Mouse (Mus musculus) heart, adult 2 months (tissue): Measurements from ENCODE around the gene Slit3. TPM values are rescaled to one million over a fixed set of nuclear protein-coding genes. Genes with fewer than 3 reads are reported as not detected.

Experiments used
- DNase-seq, 2 experiments: peaks; one replicate each; pipeline ENCODE4 v3.0.0; 2021
- H3K27ac ChIP-seq: fragments of 200-600 bp; 2 replicates; pipeline ENCODE4 v1.8.1; 2022
- H3K27me3 ChIP-seq: fragments of 200-500 bp; 2 replicates; pipeline ENCODE4 v1.6.1; 2012; ENCODE audit warnings: mild to moderate bottlenecking, low read length, inconsistent platforms, mixed read lengths; ENCODE audit not compliant: control insufficient read depth, insufficient read depth
- H3K36me3 ChIP-seq: fragments of 200-500 bp; 2 replicates; pipeline ENCODE4 v1.6.1; 2012; ENCODE audit warnings: low read length, inconsistent platforms; ENCODE audit not compliant: control insufficient read depth, insufficient read depth
- H3K4me1 ChIP-seq: fragments of 200-500 bp; 2 replicates; pipeline ENCODE4 v1.6.1; 2011; ENCODE audit warnings: low read length; ENCODE audit not compliant: control insufficient read depth, insufficient read depth
- H3K4me3 ChIP-seq: fragments of 200-600 bp; 2 replicates; pipeline ENCODE4 v1.8.1; 2022
- H3K79me2 ChIP-seq: fragments of 200-500 bp; replicated peaks from 2 replicates; pipeline ENCODE4 v1.6.1; 2012; ENCODE audit warnings: mild to moderate bottlenecking, inconsistent platforms, low read length, moderate library complexity, mixed read lengths; ENCODE audit not compliant: control insufficient read depth, insufficient read depth
- H3K9ac ChIP-seq: fragments of 200-500 bp; 2 replicates; pipeline ENCODE4 v1.6.1; 2012; ENCODE audit warnings: low read depth, mild to moderate bottlenecking, control low read depth, inconsistent platforms, low read length, mixed read lengths
- CTCF ChIP-seq: fragments of 200-600 bp; IDR thresholded peaks from 2 replicates; pipeline ENCODE4 v1.8.1; 2022; ENCODE audit warnings: antibody characterized with exemption, mild to moderate bottlenecking, moderate library complexity
- EP300 ChIP-seq: fragments of 200-500 bp; IDR thresholded peaks from 2 replicates; pipeline ENCODE4 v1.6.1; 2011; ENCODE audit warnings: low read depth, low read length, control low read depth; ENCODE audit not compliant: insufficient read depth
- POLR2A ChIP-seq: fragments of 200-500 bp; IDR thresholded peaks from 2 replicates; pipeline ENCODE4 v1.6.1; 2011; ENCODE audit warnings: mild to moderate bottlenecking, low read depth, low read length, control low read depth; ENCODE audit not compliant: insufficient read depth
- WGBS: fragments of 180-500 bp; shearing (Covaris S2); methylation state at CpG from one replicate; pipeline ENCODE4 v1.1.7; 2018; 5-methylcytosine and 5-hydroxymethylcytosine counted together
- intact Hi-C: fragments of 180-260 bp; cut with DNase I; formaldehyde crosslinking; loops from one replicate; pipeline ENCODE4 v1.15.1; 2025
- polyA plus RNA-seq: library from polyadenylated mRNA; depleted of rRNA; stranded (reverse); fragments of >200 nt; gene quantifications from 2 replicates; pipeline ENCODE4 v1.2.3, GENCODE M21; 2012
- total RNA-seq, 2 experiments: library from RNA; stranded (reverse); gene quantifications; 2 replicates each; pipeline ENCODE4 v1.2.3; 2021

Slit3 gene
- total and polyA plus RNA-seq, 3 experiments: 12.3 to 15.8 (median 14.6) TPM

DNA sequence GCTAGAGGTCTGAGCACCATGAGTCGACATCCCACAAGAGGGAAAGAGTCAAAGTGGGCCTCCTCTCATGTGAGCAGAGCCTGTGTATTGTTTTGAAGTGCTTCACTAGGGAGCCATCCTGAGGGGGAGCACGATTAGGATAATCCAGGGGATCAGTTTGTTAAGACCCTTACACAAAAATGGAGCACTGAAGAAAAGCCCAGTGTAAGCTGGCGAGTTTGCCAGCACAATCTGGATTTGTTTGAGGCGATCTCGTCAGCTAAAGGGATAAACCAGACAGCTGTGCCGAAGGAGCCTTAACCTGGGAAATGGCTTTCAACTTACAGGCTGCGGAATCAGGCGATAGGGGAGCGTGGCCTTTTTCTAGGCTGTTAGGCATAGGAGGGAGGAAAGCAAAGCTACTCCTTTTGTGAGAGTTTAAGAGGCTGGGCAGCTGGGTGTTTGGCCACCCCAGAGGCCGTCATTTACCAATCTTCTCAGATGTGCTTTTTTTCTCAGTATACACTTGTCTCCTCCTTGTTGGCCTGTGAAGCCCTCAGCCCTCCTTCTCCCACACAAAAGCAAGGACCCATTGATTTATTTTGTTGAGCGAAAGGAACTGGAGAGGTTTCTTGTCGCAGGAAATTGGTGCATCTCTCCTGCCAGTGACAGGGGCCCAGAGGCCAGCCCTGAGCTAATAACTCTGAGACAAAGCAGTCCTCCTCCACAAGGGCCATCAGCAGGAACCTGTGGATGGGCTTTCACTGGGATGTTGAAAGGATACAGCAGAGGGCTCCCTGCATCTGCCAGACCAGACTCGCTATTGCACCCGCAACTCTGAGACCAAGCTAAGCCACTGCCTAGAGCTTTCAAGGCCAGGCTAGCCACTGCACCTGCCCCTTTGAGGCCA, 472.4 kb downstream of the Slit3 start:
- 80% methylated on average over 14 of the region's 14 CpGs for WGBS
- H3K4me1 ChIP-seq: no peaks in the 10 kb centered on the region
- H3K79me2 ChIP-seq: no peaks in the 10 kb centered on the region
- H3K27me3 ChIP-seq: no peaks in the 10 kb centered on the region
- no peak overlapping the region for H3K4me3 ChIP-seq
- no peak for DNase-seq
- no peaks in the 10 kb centered on the region for H3K36me3 ChIP-seq
- no peak overlapping the region for H3K27ac ChIP-seq
- no peak for TF ChIP-seq EP300
- TF ChIP-seq CTCF: no peak
- no peak for TF ChIP-seq POLR2A
- no peak overlapping the region for H3K9ac ChIP-seq
- intact Hi-C loops: no loop called here

GRCm38 (mm10) chr11:35596064-35596463, 475.0 kb downstream of the Slit3 start:
- H3K4me3 ChIP-seq: no peak overlapping the region
- TF ChIP-seq CTCF (no peak), EP300 (no peak), POLR2A (no peak)
- no peak overlapping the region for H3K9ac ChIP-seq
- no peak for DNase-seq
- no peaks in the 10 kb centered on the region for H3K27me3 ChIP-seq
- H3K36me3 ChIP-seq: no peaks in the 10 kb centered on the region
- H3K27ac ChIP-seq: no peak overlapping the region
- H3K79me2 ChIP-seq: no peaks in the 10 kb centered on the region
- intact Hi-C loops: no loop called here
- no peaks in the 10 kb centered on the region for H3K4me1 ChIP-seq

DNA sequence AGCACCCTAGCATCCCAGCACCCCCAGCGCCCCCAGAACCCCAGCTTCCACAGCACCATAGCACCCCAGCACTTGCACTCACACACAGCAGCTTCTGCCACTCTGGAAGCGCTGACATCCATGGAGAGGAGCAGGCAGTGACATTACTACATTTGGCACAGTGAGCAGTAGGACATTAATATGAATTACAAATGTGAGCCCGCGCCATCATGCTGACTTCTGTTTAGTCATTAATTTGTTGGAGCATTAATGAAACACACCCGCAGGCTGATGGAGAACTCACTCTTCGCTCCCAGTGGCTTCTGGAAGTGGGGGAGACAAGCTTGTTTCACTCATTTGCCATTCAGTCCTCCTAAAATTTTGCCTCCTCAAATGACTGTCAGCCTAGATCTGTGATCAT, 476.9 kb downstream of the Slit3 start:
- Histone ChIP-seq H3K27ac (no peak overlapping the region), H3K9ac (no peak overlapping the region), H3K27me3 (no peaks in the 10 kb centered on the region), H3K36me3 (no peaks in the 10 kb centered on the region), H3K4me1 (no peaks in the 10 kb centered on the region), H3K4me3 (no peak overlapping the region), H3K79me2 (no peaks in the 10 kb centered on the region)
- intact Hi-C loops: no loop called here
- WGBS: 94% methylated on average over 6 of the region's 6 CpGs
- DNase-seq: no peak
- TF ChIP-seq CTCF (no peak), POLR2A (no peak), EP300 (no peak)

DNA sequence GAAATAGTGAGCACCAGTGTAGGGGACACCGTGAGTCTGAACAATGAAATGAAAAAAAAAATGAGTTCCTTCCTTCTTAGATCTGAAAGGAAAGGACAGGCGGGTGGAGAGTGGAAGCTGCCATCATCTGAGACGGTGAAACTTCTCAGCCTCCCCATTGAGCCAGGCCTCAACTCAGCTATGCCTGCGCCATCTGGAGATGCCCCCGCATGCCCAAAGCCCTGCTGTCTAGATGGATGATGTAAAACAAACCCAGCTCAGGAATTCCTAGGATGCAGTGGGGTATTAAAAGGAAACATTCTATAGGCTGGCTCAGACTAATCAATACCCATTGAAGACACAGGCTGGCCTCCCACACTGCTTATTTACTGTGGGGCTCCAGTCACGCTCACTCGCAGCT, 477.7 kb downstream of the Slit3 start:
- Histone ChIP-seq H3K4me1 (no peaks in the 10 kb centered on the region), H3K27me3 (no peaks in the 10 kb centered on the region), H3K9ac (no peak overlapping the region), H3K4me3 (no peak overlapping the region), H3K79me2 (no peaks in the 10 kb centered on the region), H3K36me3 (no peaks in the 10 kb centered on the region), H3K27ac (no peak overlapping the region)
- intact Hi-C loops: no loop called here
- 79% methylated on average over 7 of the region's 7 CpGs for WGBS
- TF ChIP-seq CTCF: no peak
- TF ChIP-seq POLR2A: no peak
- no peak for TF ChIP-seq EP300
- DNase-seq: no peak

DNA sequence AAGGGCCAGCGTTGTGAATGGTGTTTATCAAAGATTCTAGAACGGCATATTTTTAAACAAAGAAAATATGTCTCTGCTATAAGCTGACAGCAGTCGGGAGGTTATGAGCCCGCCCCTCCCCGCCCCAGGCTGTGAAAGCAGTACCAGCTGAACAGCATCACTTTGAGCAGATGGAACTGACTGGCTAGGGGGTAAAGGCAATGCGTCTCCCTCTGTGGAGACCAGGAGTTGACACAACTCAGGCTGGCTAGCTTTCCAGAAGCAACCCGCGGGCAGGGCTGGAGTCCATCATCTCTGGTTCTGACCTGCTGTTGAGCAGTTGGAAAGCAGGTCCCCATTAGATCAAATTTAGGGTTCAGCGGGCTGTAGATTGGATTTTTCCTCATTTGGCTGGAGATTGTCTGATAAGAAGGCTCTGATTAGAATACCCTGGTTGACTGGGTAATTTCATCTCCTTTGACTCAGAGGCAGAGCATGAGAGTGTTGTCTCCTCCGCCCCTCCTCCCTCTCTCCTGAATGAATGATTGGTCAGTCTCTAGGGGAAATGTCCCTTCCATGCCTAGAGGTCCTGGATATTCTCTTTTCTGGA, 480.7 kb downstream of the Slit3 start:
- no peaks in the 10 kb centered on the region for H3K4me1 ChIP-seq
- H3K36me3 ChIP-seq: no peaks in the 10 kb centered on the region
- no peaks in the 10 kb centered on the region for H3K79me2 ChIP-seq
- no peak overlapping the region for H3K4me3 ChIP-seq
- 65% methylated on average over 10 of the region's 10 CpGs for WGBS
- intact Hi-C loops: no loop called here
- TF ChIP-seq POLR2A (no peak), CTCF (no peak), EP300 (no peak)
- no peak for DNase-seq
- no peak overlapping the region for H3K27ac ChIP-seq
- no peak overlapping the region for H3K9ac ChIP-seq
- H3K27me3 ChIP-seq: no peaks in the 10 kb centered on the region

- TF ChIP-seq EP300: no peak
- no peak for TF ChIP-seq POLR2A
- TF ChIP-seq CTCF: no peak
- Histone ChIP-seq H3K9ac (no peak overlapping the region), H3K36me3 (no peaks in the 10 kb centered on the region), H3K4me3 (no peak overlapping the region), H3K79me2 (no peaks in the 10 kb centered on the region), H3K4me1 (no peaks in the 10 kb centered on the region), H3K27ac (no peak overlapping the region), H3K27me3 (no peaks in the 10 kb centered on the region)
- WGBS: 66% methylated on average over 10 of the region's 10 CpGs
- intact Hi-C loops: no loop called here
- no peak for DNase-seq
These were observed 481.6 kb downstream of the Slit3 start for GRCm38 (mm10) chr11:35602586-35602985.
